Mouse (Mus musculus) heart, embryonic 16.5 days (tissue): ENCODE results near the gene Gripap1. TPM values are rescaled to one million over a fixed set of nuclear protein-coding genes. Genes with fewer than 3 reads are reported as not detected.
"Not testable (repeated sequence)": the region's sequence is repeated elsewhere in the genome, so short reads cannot be mapped to it uniquely, and the experiment has no call there.

ENCODE experiments used
- ATAC-seq: fragments of 200-750 bp; cut with Nextera tagmentation; replicated peaks from 2 replicates; pipeline ENCODE4 v1.8.0; 2017; ENCODE audit warnings: moderate number of reproducible peaks; ENCODE audit not compliant: insufficient read depth, low FRiP score; ENCODE audit errors: extremely low read depth
- H3K27ac ChIP-seq: fragments of 300-500 bp; sonication (generic); 2 replicates; pipeline ENCODE4 v1.5.1; 2014; ENCODE audit warnings: mild to moderate bottlenecking, low read length, control low read depth, moderate library complexity
- H3K27me3 ChIP-seq: fragments of 300-500 bp; sonication (generic); 2 replicates; pipeline ENCODE4 v1.6.1; 2014; ENCODE audit warnings: low read length, mixed read lengths; ENCODE audit not compliant: control insufficient read depth, insufficient read depth
- H3K36me3 ChIP-seq: fragments of 300-500 bp; sonication (generic); 2 replicates; pipeline ENCODE4 v1.6.1; 2014; ENCODE audit not compliant: control insufficient read depth, insufficient read depth
- H3K4me1 ChIP-seq: fragments of 300-500 bp; sonication (generic); 2 replicates; pipeline ENCODE4 v1.6.1; 2014; ENCODE audit warnings: low read length, mixed read lengths; ENCODE audit not compliant: control insufficient read depth, insufficient read depth
- H3K4me2 ChIP-seq: fragments of 300-500 bp; sonication (generic); 2 replicates; pipeline ENCODE4 v1.6.1; 2014; ENCODE audit warnings: low read depth, mild to moderate bottlenecking, control low read depth, low read length
- H3K4me3 ChIP-seq: fragments of 300-500 bp; sonication (generic); 2 replicates; pipeline ENCODE4 v1.5.1; 2014; ENCODE audit warnings: mild to moderate bottlenecking, control low read depth, low read length
- H3K9ac ChIP-seq: fragments of 300-500 bp; sonication (generic); 2 replicates; pipeline ENCODE4 v1.6.1; 2014; ENCODE audit warnings: low read length, control low read depth
- H3K9me3 ChIP-seq: fragments of 300-500 bp; sonication (generic); replicated peaks from 2 replicates; pipeline ENCODE4 v1.6.1; 2016; ENCODE audit warnings: low read length; ENCODE audit not compliant: control insufficient read depth
- WGBS: fragments of 180-500 bp; shearing (Covaris S2); extraction: QIAGEN DNeasy Blood & Tissue Kit; methylation state at CpG from one replicate; pipeline ENCODE4 v1.1.7; 2014; 5-methylcytosine and 5-hydroxymethylcytosine counted together
- polyA plus RNA-seq: library from polyadenylated mRNA; unstranded; fragments of >200 nt; fragmentation: Nextera tagmentation; extraction: Ambion mirVana; gene quantifications from 2 replicates; pipeline ENCODE4 v1.2.1, GENCODE M21; 2015

Gripap1 gene
- polyA plus RNA-seq, 1 experiment from 2014 or later = 29.8 TPM

- H3K27ac ChIP-seq = no peak overlapping the region
- no peak overlapping the region for H3K4me3 ChIP-seq
- H3K4me1 ChIP-seq = no peaks in the 10 kb centered on the region
- peaks cover 8% of the 10 kb centered on the region for H3K36me3 ChIP-seq
- H3K9ac ChIP-seq = no peak overlapping the region
- H3K27me3 ChIP-seq = no peaks in the 10 kb centered on the region
- no peaks in the 10 kb centered on the region for H3K9me3 ChIP-seq
- no peak for ATAC-seq
- WGBS = 84% methylated on average over 3 of the region's 3 CpGs
- no peak overlapping the region for H3K4me2 ChIP-seq
Measured at GRCm38 (mm10) chrX:7797327-7797726, 7.8 kb downstream of the Gripap1 start.

GRCm38 (mm10) chrX:7802157-7802556 lies 12.6 kb downstream of the Gripap1 start:
- H3K9ac ChIP-seq, H3K27ac ChIP-seq: not testable (repeated sequence)

GRCm38 (mm10) chrX:7815016-7815415 lies 25.5 kb downstream of the Gripap1 start:
- not testable (repeated sequence) for H3K4me3 ChIP-seq, H3K27ac ChIP-seq, ATAC-seq, H3K9me3 ChIP-seq, H3K27me3 ChIP-seq, H3K4me2 ChIP-seq, H3K4me1 ChIP-seq, H3K9ac ChIP-seq, H3K36me3 ChIP-seq
- 49% methylated on average over 8 of the region's 8 CpGs for WGBS

More at GRCm38 (mm10) chrX:7802157-7802556, 12.6 kb downstream of the Gripap1 start:
- ATAC-seq, H3K4me2 ChIP-seq, H3K4me3 ChIP-seq, H3K27me3 ChIP-seq, H3K4me1 ChIP-seq, H3K9me3 ChIP-seq: not testable (repeated sequence)
- WGBS = 84% methylated on average over 2 of the region's 2 CpGs
- peaks cover 12% of the 10 kb centered on the region for H3K36me3 ChIP-seq

- H3K4me3 ChIP-seq = peak within 1 kb of the TSS; percentile 48
- H3K36me3 ChIP-seq = peaks cover 3% of the 10 kb centered on the region; the same call in 1 of the 2 replicates
- H3K4me2 ChIP-seq = peak within 1 kb of the TSS; percentile 64
- H3K27me3 ChIP-seq = no peaks in the 10 kb centered on the region
- peak within 1 kb of the TSS; percentile 54 for H3K9ac ChIP-seq
- no peaks in the 10 kb centered on the region for H3K4me1 ChIP-seq
- no peaks in the 10 kb centered on the region for H3K9me3 ChIP-seq
- 18% methylated on average over 24 of the region's 24 CpGs for WGBS
- ATAC-seq = peak; percentile 37
- H3K27ac ChIP-seq = no peak within 1 kb of the TSS
Measured at GRCm38 (mm10) chrX:7821865-7822779, 32.6 kb downstream of the Gripap1 start, which contains the start of gene Kcnd1. Kcnd1 (plus strand) TSS chrX:7822289.

GRCm38 (mm10) chrX:7837146-7837545 lies 47.6 kb downstream of the Gripap1 start:
- Histone ChIP-seq H3K4me1 (no peaks in the 10 kb centered on the region), H3K9ac (no peak overlapping the region), H3K27ac (no peak overlapping the region), H3K36me3 (no peaks in the 10 kb centered on the region), H3K4me3 (no peak overlapping the region), H3K4me2 (no peak overlapping the region), H3K27me3 (no peaks in the 10 kb centered on the region), H3K9me3 (no peaks in the 10 kb centered on the region)
- WGBS = 50% methylated on average over 1 of the region's 1 CpGs
- no peak for ATAC-seq

GRCm38 (mm10) chrX:7840842-7841162 lies 51.2 kb downstream of the Gripap1 start:
- Histone ChIP-seq H3K4me2 (peak overlapping the region; percentile 63), H3K27me3 (no peaks in the 10 kb centered on the region), H3K4me1 (peaks cover 11% of the 10 kb centered on the region), H3K9me3 (no peaks in the 10 kb centered on the region), H3K4me3 (peak overlapping the region; percentile 79), H3K36me3 (no peaks in the 10 kb centered on the region), H3K27ac (peak overlapping the region; percentile 87), H3K9ac (peak overlapping the region; percentile 55)
- WGBS = 20% methylated on average over 7 of the region's 7 CpGs
- no peak for ATAC-seq

- ATAC-seq = peak; percentile 96
Measured at GRCm38 (mm10) chrX:7841163-7842162, 51.9 kb downstream of the Gripap1 start, which contains the start of gene Otud5. Otud5 (plus strand) TSS chrX:7841364.

GRCm38 (mm10) chrX:7842318-7842717 lies 52.8 kb downstream of the Gripap1 start:
- peak overlapping the region; percentile 85 for H3K9ac ChIP-seq
- no peaks in the 10 kb centered on the region for H3K9me3 ChIP-seq
- no peaks in the 10 kb centered on the region for H3K27me3 ChIP-seq
- H3K4me3 ChIP-seq = peak overlapping the region; percentile 79
- H3K27ac ChIP-seq = peak overlapping the region; percentile 96
- H3K4me2 ChIP-seq = peak overlapping the region; percentile 74
- 9% methylated on average over 33 of the region's 42 CpGs for WGBS
- no peaks in the 10 kb centered on the region for H3K36me3 ChIP-seq
- no peak for ATAC-seq
- H3K4me1 ChIP-seq = peaks cover 11% of the 10 kb centered on the region

More at GRCm38 (mm10) chrX:7841163-7842162, 51.9 kb downstream of the Gripap1 start, which contains the start of gene Otud5:
- no peaks in the 10 kb centered on the region for H3K9me3 ChIP-seq
- 7% methylated on average over 72 of the region's 74 CpGs for WGBS
- peak within 1 kb of the TSS; percentile 74 for H3K4me2 ChIP-seq
- no peaks in the 10 kb centered on the region for H3K27me3 ChIP-seq
- peak within 1 kb of the TSS; percentile 85 for H3K9ac ChIP-seq
- H3K4me3 ChIP-seq = peak within 1 kb of the TSS; percentile 79
- peak within 1 kb of the TSS; percentile 96 for H3K27ac ChIP-seq
- H3K4me1 ChIP-seq = peaks cover 11% of the 10 kb centered on the region
- H3K36me3 ChIP-seq = no peaks in the 10 kb centered on the region
